Mouse (Mus musculus) heart, postnatal 0 days (tissue): ENCODE data around the gene Sowahb. TPM values are rescaled to one million over a fixed set of nuclear protein-coding genes. Genes with fewer than 3 reads are reported as not detected.
"Not testable (repeated sequence)": the region's sequence is repeated elsewhere in the genome, so short reads cannot be mapped to it uniquely, and the experiment has no call there.

ENCODE experiments used
- ATAC-seq: fragments of 200-750 bp; cut with Nextera tagmentation; 2 replicates; pipeline ENCODE4 v1.8.0; 2017; ENCODE audit warnings: low read depth, moderate number of reproducible peaks, moderate library complexity; ENCODE audit not compliant: insufficient read depth
- DNase-seq: peaks from one replicate; pipeline ENCODE4 v3.0.0-alpha.2; 2016; ENCODE audit warnings: low spot score
- H3K27ac ChIP-seq: fragments of 300-500 bp; sonication (generic); 2 replicates; pipeline ENCODE4 v1.5.1; 2014; ENCODE audit warnings: low read depth, mild to moderate bottlenecking
- H3K27me3 ChIP-seq: fragments of 300-500 bp; sonication (generic); 2 replicates; pipeline ENCODE4 v1.6.1; 2014; ENCODE audit warnings: low read length, mixed read lengths; ENCODE audit not compliant: control insufficient read depth, insufficient read depth
- H3K36me3 ChIP-seq: fragments of 300-500 bp; sonication (generic); replicated peaks from 2 replicates; pipeline ENCODE4 v1.6.1; 2014; ENCODE audit warnings: low read length, mixed read lengths; ENCODE audit not compliant: control insufficient read depth, insufficient read depth
- H3K4me1 ChIP-seq: fragments of 300-500 bp; sonication (generic); 2 replicates; pipeline ENCODE4 v1.6.1; 2014; ENCODE audit warnings: antibody characterized with exemption; ENCODE audit not compliant: control insufficient read depth, insufficient read depth
- H3K4me2 ChIP-seq: fragments of 300-500 bp; sonication (generic); 2 replicates; pipeline ENCODE4 v1.6.1; 2014; ENCODE audit warnings: low read depth, mild to moderate bottlenecking, low read length, moderate library complexity
- H3K4me3 ChIP-seq: fragments of 300-500 bp; sonication (generic); 2 replicates; pipeline ENCODE4 v1.5.1; 2014; ENCODE audit warnings: low read depth, low read length
- H3K9ac ChIP-seq: fragments of 300-500 bp; sonication (generic); replicated peaks from 2 replicates; pipeline ENCODE4 v1.6.1; 2014; ENCODE audit warnings: low read depth, low read length, mixed read lengths
- H3K9me3 ChIP-seq: fragments of 300-500 bp; sonication (generic); replicated peaks from 2 replicates; pipeline ENCODE4 v1.6.1; 2016; ENCODE audit warnings: low read length; ENCODE audit not compliant: control insufficient read depth
- CTCF ChIP-seq: IDR thresholded peaks from 2 replicates; pipeline ENCODE4 v1.5.1; 2016; ENCODE audit warnings: antibody characterized with exemption, control low read depth, low read depth
- EP300 ChIP-seq: IDR thresholded peaks from 2 replicates; pipeline ENCODE4 v1.6.1; 2016; ENCODE audit warnings: antibody characterized with exemption, low read depth
- WGBS: fragments of 180-500 bp; shearing (Covaris S2); extraction: QIAGEN DNeasy Blood & Tissue Kit; methylation state at CpG from one replicate; pipeline ENCODE4 v1.1.7; 2014; 5-methylcytosine and 5-hydroxymethylcytosine counted together
- polyA plus RNA-seq: library from polyadenylated mRNA; unstranded; fragments of >200 nt; fragmentation: Nextera tagmentation; extraction: Ambion mirVana; gene quantifications from 2 replicates; pipeline ENCODE4 v1.2.1, GENCODE M21; 2015
- total RNA-seq: library from RNA; depleted of rRNA; stranded (reverse); fragments of >200 nt; gene quantifications from 2 replicates; pipeline ENCODE4 v1.2.3, GENCODE M21; 2014; ENCODE audit warnings: low replicate concordance

Gene Sowahb
- total and polyA plus RNA-seq, 2 experiments from 2014 or later: not detected

DNA sequence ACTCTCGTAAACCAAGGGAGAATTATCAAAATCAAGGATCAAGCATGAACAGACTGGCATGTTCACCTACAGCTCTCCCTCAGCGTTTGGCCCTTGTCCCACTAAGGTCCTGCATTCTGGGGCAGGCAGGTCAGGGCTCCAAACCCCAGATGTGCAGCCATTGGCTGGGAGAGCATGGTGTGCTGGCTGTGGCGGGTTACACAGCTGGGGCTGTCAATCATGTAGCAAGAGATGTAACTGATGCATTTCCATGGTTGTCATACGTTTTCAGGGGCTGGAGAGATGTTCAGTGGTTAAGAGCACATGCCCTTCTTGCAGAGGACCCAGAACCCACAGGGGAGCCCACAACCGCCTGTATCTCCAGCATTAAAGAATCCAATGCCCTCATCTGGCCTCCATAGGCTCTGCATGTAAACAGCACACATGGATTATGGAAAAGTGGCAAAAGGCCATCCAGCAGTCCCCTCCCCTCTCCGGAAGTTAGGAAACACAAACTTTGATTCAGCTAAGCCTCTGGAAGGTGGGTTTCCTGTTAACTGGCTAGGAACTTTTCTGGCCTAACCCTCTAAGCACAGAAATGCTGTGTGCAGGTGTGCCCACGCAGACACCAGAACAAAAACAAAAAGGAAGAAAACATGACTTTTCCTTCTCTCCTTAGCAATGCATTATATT lies 22.6 kb downstream of the Sowahb start:
- Histone ChIP-seq H3K4me3 (no peak overlapping the region), H3K27ac (no peak overlapping the region), H3K4me1 (peaks cover 24% of the 10 kb centered on the region), H3K9ac (no peak overlapping the region), H3K9me3 (no peaks in the 10 kb centered on the region), H3K36me3 (no peaks in the 10 kb centered on the region), H3K4me2 (no peak overlapping the region), H3K27me3 (no peaks in the 10 kb centered on the region)
- WGBS: 64% methylated on average over 7 of the region's 7 CpGs
- DNase-seq: no peak
- TF ChIP-seq CTCF (no peak), EP300 (no peak)
- ATAC-seq: no peak

DNA sequence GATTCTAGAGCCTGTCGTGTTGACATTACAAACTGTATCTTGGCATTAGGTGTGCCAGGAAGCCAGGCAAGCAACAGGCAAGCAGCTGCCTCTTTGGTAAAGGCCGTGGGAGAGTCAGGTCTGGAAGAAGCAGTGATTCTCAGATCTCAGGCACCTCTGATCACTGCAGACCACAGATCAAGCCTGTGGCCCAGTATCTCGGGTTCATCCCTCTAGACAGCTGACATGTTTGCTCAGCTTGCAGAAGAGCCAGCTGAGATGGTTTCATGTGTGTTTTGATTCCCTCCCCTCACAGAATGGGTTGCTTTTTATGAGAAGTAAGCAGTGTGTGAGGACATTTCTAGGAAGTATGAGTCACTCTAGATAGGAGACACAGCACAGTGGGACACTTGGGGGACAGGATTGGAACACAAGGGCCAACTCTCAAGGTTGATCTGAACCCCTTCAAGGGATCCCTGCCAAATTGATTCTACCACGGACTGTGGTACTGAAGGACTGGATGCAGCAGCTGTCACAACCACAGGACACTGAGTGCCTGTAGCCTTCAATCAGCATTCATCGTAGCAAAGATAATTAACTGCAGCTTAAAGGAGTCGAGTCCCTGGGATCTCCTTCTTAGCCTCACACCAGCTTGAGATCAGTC lies 24.7 kb downstream of the Sowahb start:
- 43% methylated on average over 6 of the region's 6 CpGs for WGBS
- H3K9ac ChIP-seq: no peak overlapping the region
- DNase-seq (peak; percentile 37), ATAC-seq (peak; percentile 37; the same call in 1 of the 2 replicates)
- no peak for TF ChIP-seq CTCF
- no peak for TF ChIP-seq EP300
- H3K4me2 ChIP-seq: no peak overlapping the region
- H3K4me3 ChIP-seq: no peak overlapping the region
- H3K27ac ChIP-seq: peak overlapping the region; percentile 28; the same call in 1 of the 2 replicates
- H3K9me3 ChIP-seq: no peaks in the 10 kb centered on the region
- H3K36me3 ChIP-seq: no peaks in the 10 kb centered on the region
- H3K27me3 ChIP-seq: no peaks in the 10 kb centered on the region
- peaks cover 4% of the 10 kb centered on the region for H3K4me1 ChIP-seq

DNA sequence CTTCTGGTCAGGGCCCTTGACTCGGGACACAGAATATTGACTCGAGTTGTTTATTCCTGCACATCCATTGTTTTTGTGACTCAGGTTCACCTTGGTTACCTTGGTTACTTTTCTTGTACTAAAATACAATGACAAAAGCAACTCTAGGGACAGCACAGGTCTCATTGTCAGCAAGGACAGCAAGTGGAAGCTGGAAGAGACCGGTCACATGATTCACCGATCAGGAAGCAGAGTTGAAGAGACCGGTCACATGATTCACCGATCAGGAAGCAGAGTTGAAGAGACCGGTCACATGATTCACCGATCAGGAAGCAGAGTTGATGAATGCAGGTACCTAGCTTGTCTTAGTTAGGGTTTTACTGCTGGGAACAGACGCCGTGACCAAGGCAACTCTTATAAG lies 25.6 kb downstream of the Sowahb start:
- not testable (repeated sequence) for H3K9ac ChIP-seq, H3K4me3 ChIP-seq, H3K4me1 ChIP-seq, ATAC-seq, H3K36me3 ChIP-seq, H3K4me2 ChIP-seq, H3K9me3 ChIP-seq, H3K27ac ChIP-seq, H3K27me3 ChIP-seq, DNase-seq
- WGBS: 93% methylated on average over 10 of the region's 10 CpGs

DNA sequence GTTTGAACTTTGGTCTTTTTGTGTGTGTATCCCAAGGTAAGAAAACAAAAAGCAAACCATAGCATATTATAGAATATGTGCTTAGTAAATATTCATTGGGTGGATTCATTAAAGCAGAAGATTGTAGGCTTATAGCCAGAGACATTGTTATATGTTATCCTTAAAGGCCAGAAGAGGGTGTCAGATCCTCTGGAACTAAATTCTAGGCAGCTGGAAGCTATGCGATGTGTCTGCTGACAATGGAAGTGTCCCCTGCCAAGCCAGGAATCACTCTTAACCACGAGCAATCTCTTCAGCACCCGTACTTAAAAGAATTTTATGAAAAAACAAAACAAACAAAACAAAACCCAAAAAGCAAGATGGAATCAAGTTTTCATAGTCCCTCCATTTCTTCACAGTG lies 27.1 kb downstream of the Sowahb start:
- H3K27ac ChIP-seq: no peak overlapping the region
- DNase-seq (no peak), ATAC-seq (0 out of 2 replicates have a peak, but pooled peaks have one; percentile 42)
- no peak overlapping the region for H3K9ac ChIP-seq
- no peaks in the 10 kb centered on the region for H3K9me3 ChIP-seq
- TF ChIP-seq CTCF: peak; percentile 41
- no peak for TF ChIP-seq EP300
- no peaks in the 10 kb centered on the region for H3K36me3 ChIP-seq
- no peaks in the 10 kb centered on the region for H3K27me3 ChIP-seq
- no peak overlapping the region for H3K4me3 ChIP-seq
- no peak overlapping the region for H3K4me2 ChIP-seq
- no peaks in the 10 kb centered on the region for H3K4me1 ChIP-seq
- WGBS: 18% methylated on average over 3 of the region's 3 CpGs

DNA sequence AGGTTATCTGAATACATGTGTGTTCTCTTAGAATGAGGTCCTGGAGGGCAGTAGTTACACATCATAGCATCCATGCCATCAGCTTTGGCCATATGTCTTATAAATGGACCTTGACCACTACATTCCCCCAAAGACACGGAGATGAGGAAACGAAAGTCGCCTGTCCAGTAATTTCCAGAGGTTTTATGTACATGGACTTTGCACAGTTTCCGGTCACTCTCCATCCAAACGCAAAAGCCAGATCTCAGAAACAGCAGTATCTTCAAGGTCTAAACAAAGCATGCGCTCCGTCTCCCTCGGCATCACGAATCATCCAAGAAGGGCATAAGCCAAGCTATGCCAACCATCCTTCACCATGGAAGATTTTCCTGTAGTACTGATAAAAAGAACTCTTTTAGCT lies 36.6 kb downstream of the Sowahb start:
- no peak for ATAC-seq
- no peak overlapping the region for H3K9ac ChIP-seq
- no peak overlapping the region for H3K4me3 ChIP-seq
- WGBS: 86% methylated on average over 9 of the region's 9 CpGs
- no peak overlapping the region for H3K4me2 ChIP-seq
- no peaks in the 10 kb centered on the region for H3K27me3 ChIP-seq
- no peaks in the 10 kb centered on the region for H3K36me3 ChIP-seq
- TF ChIP-seq EP300: no peak
- no peak for TF ChIP-seq CTCF
- no peaks in the 10 kb centered on the region; the same call in 1 of the 2 replicates for H3K4me1 ChIP-seq
- no peaks in the 10 kb centered on the region for H3K9me3 ChIP-seq
- no peak overlapping the region for H3K27ac ChIP-seq
- DNase-seq: no peak
